Mouse (Mus musculus): ENCODE results near the gene Enoph1.

GRCm38 (mm10) chr5:100003895-100004294 lies 35.9 kb upstream of the Enoph1 start:
- TF ChIP-seq POLR2A (IDR thresholded peaks at IDR 0.05; ENCODE audit: low read depth, low read length) (no peak), RAD21 (IDR thresholded peaks at IDR 0.05; ENCODE audit: low read depth, low read length) (no peak), CTCF (conservative IDR thresholded peaks at IDR 0.05 in 1 of 2, IDR thresholded peaks at IDR 0.05 in 1 of 2; ENCODE audit: low read depth in 2 of 2, low read length in 2 of 2) (no peak), RCOR1 (conservative IDR thresholded peaks at IDR 0.05; ENCODE audit: low read depth, low read length) (no peak), SIN3A (IDR thresholded peaks at IDR 0.05; ENCODE audit: low read length) (no peak), E2F4 (IDR thresholded peaks at IDR 0.05; ENCODE audit: insufficient replicate concordance, low read depth, low read length) (no peak), EP300 (IDR thresholded peaks at IDR 0.05; ENCODE audit: low read length) (no peak), KAT2A (IDR thresholded peaks at IDR 0.05; ENCODE audit: insufficient replicate concordance, low read length) (no peak), JUND (conservative IDR thresholded peaks at IDR 0.05; ENCODE audit: low read depth, low read length) (no peak), NRF1 (IDR thresholded peaks at IDR 0.05; ENCODE audit: low read depth, low read length) (no peak), CHD2 (IDR thresholded peaks at IDR 0.05; ENCODE audit: low read length) (no peak), MAZ (IDR thresholded peaks at IDR 0.05; ENCODE audit: low read depth, low read length) (no peak), NELFE (IDR thresholded peaks at IDR 0.05; ENCODE audit: low read depth, low read length) (no peak)

Data from CH12.LX (cell line).